Mouse (Mus musculus) embryonic facial prominence, embryonic 15.5 days (tissue): ENCODE data around the gene Cep126. TPM values are rescaled to one million over a fixed set of nuclear protein-coding genes. Genes with fewer than 3 reads are reported as not detected.

Experiments
- ATAC-seq: fragments of 200-750 bp; cut with Nextera tagmentation; 2 replicates; pipeline ENCODE4 v1.8.0; 2017; ENCODE audit warnings: low read depth, moderate TSS enrichment; ENCODE audit not compliant: insufficient number of reproducible peaks, low FRiP score, low TSS enrichment
- H3K27ac ChIP-seq: fragments of 300-500 bp; sonication (generic); replicated peaks from 2 replicates; pipeline ENCODE4 v1.5.1; 2015; ENCODE audit warnings: mild to moderate bottlenecking, inconsistent platforms
- H3K27me3 ChIP-seq: fragments of 300-500 bp; sonication (generic); 2 replicates; pipeline ENCODE4 v1.6.1; 2015; ENCODE audit warnings: inconsistent platforms
- H3K36me3 ChIP-seq: fragments of 300-500 bp; sonication (generic); 2 replicates; pipeline ENCODE4 v1.6.1; 2015; ENCODE audit warnings: mild to moderate bottlenecking, inconsistent platforms
- H3K4me1 ChIP-seq: fragments of 300-500 bp; sonication (generic); 2 replicates; pipeline ENCODE4 v1.6.1; 2015; ENCODE audit warnings: inconsistent platforms
- H3K4me2 ChIP-seq: fragments of 300-500 bp; sonication (generic); replicated peaks from 2 replicates; pipeline ENCODE4 v1.6.1; 2015; ENCODE audit warnings: mild to moderate bottlenecking, inconsistent platforms
- H3K4me3 ChIP-seq: fragments of 300-500 bp; sonication (generic); replicated peaks from 2 replicates; pipeline ENCODE4 v1.5.1; 2015; ENCODE audit warnings: mild to moderate bottlenecking, inconsistent platforms
- H3K9ac ChIP-seq: fragments of 300-500 bp; sonication (generic); 2 replicates; pipeline ENCODE4 v1.6.1; 2015; ENCODE audit warnings: inconsistent platforms
- H3K9me3 ChIP-seq: fragments of 300-500 bp; sonication (generic); replicated peaks from 2 replicates; pipeline ENCODE4 v1.6.1; 2016; ENCODE audit warnings: inconsistent platforms
- WGBS: fragments of 180-500 bp; shearing (Covaris S2); methylation state at CpG from one replicate; pipeline ENCODE4 v1.1.7; 2015; 5-methylcytosine and 5-hydroxymethylcytosine counted together
- polyA plus RNA-seq: library from polyadenylated mRNA; unstranded; fragments of >200 nt; fragmentation: Nextera tagmentation; extraction: Ambion mirVana; gene quantifications from 2 replicates; pipeline ENCODE4 v1.2.1, GENCODE M21; 2015

Cep126 gene
- polyA plus RNA-seq = 2.8 and 4.0 TPM in 2 replicates

DNA sequence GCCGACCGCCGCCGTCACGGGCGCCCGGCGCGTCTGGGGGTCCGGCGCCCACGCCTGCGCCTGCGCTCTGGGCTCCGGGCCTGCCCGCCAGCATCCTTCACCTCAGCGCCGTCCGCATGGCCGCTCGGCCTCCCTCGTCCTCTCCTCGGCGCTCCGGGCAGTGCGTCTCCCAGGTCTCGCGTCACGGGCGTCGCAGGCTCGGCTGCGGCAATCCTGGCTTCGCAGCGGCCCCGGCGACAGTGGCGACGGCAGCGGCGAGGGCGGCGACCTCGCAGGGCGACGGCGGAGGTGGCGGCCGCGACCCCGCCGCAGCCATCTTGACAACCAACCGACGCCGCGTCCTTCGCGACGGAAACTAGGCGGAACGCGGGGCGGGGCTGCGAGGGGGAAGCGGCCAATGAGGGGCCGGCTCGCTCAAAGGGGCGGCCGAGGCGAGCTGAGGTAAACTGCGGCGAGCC lies at the start of gene Cep126:
Gene Cep126 (minus strand): TSS at position 178 of the 458 bp plus-strand sequence.
- H3K36me3 ChIP-seq = no peaks in the 10 kb centered on the region
- no peak within 1 kb of the TSS for H3K27ac ChIP-seq
- H3K4me2 ChIP-seq = peak within 1 kb of the TSS; percentile 83
- no peaks in the 10 kb centered on the region for H3K9me3 ChIP-seq
- peak within 1 kb of the TSS; percentile 86 for H3K4me3 ChIP-seq
- ATAC-seq = peak; percentile 92
- H3K27me3 ChIP-seq = no peaks in the 10 kb centered on the region
- H3K9ac ChIP-seq = peak within 1 kb of the TSS; percentile 13; the same call in 1 of the 2 replicates
- peaks cover 6% of the 10 kb centered on the region for H3K4me1 ChIP-seq
- under 1% methylated on average over 72 of the region's 72 CpGs for WGBS

GRCm38 (mm10) chr9:8179554-8179953 lies 45.5 kb upstream of the Cep126 start:
- no peak for ATAC-seq
- Histone ChIP-seq H3K27me3 (no peaks in the 10 kb centered on the region), H3K4me1 (no peaks in the 10 kb centered on the region), H3K27ac (no peak overlapping the region), H3K36me3 (no peaks in the 10 kb centered on the region), H3K4me2 (no peak overlapping the region), H3K9me3 (no peaks in the 10 kb centered on the region), H3K9ac (no peak overlapping the region), H3K4me3 (no peak overlapping the region)
- WGBS = 78% methylated on average over 3 of the region's 3 CpGs

DNA sequence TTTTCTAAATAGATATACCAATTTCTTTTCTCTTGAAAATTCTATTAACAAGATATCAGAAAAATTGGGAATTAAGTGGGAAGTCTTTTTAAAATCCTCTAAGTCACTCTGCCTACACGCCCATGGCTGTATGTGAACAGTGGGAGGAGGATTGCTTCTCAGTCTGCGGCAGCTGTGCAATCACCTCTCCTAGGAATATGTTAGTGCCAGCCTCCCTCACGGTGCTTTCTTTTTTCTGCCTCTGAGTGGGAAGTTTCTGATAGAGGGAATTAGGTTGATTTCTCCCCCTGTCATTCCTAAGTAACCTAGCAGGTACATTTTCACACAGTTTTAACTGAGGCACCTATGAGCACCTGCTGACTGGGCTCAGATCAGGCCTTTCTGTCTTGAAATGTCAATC lies 43.0 kb upstream of the Cep126 start:
- WGBS = 78% methylated on average over 3 of the region's 3 CpGs
- H3K9me3 ChIP-seq = no peaks in the 10 kb centered on the region
- no peak overlapping the region for H3K9ac ChIP-seq
- no peak overlapping the region for H3K4me3 ChIP-seq
- H3K4me2 ChIP-seq = no peak overlapping the region
- ATAC-seq = no peak
- H3K36me3 ChIP-seq = no peaks in the 10 kb centered on the region
- no peaks in the 10 kb centered on the region for H3K4me1 ChIP-seq
- no peak overlapping the region for H3K27ac ChIP-seq
- H3K27me3 ChIP-seq = no peaks in the 10 kb centered on the region

DNA sequence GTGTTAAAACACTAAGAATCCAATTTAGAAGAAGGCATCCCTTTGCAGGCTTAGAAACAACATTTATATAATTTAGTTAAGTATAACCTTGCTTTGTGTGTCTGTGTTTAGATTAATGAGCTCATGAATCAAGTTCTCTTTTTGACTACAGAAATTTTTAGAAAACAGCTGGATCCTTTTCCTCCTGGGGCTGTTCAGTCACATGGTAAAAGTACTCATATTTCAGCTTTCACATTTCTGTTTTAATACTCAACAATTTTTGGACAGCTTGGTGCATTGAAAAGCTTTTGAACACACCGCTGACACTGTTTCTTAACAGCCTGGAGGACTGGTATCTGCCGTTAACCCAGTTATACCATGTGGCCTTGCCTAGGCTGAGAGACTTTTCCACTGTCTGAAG lies 22.9 kb upstream of the Cep126 start:
- Histone ChIP-seq H3K27me3 (no peaks in the 10 kb centered on the region), H3K27ac (no peak overlapping the region), H3K4me3 (no peak overlapping the region), H3K4me2 (no peak overlapping the region), H3K36me3 (no peaks in the 10 kb centered on the region), H3K9me3 (no peaks in the 10 kb centered on the region), H3K9ac (no peak overlapping the region), H3K4me1 (no peaks in the 10 kb centered on the region)
- 33% methylated on average over 2 of the region's 2 CpGs for WGBS
- no peak for ATAC-seq

- H3K9me3 ChIP-seq = no peaks in the 10 kb centered on the region
- ATAC-seq = no peak
- H3K4me1 ChIP-seq = peaks cover 5% of the 10 kb centered on the region
- 70% methylated on average over 1 of the region's 1 CpGs for WGBS
- no peak overlapping the region for H3K9ac ChIP-seq
- H3K27me3 ChIP-seq = no peaks in the 10 kb centered on the region
- no peak overlapping the region for H3K27ac ChIP-seq
- H3K36me3 ChIP-seq = no peaks in the 10 kb centered on the region
- H3K4me2 ChIP-seq = no peak overlapping the region
- H3K4me3 ChIP-seq = no peak overlapping the region
Observed at GRCm38 (mm10) chr9:8139501-8139900, 5.4 kb upstream of the Cep126 start.

- Histone ChIP-seq H3K9ac (peak overlapping the region; percentile 13; the same call in 1 of the 2 replicates), H3K4me3 (peak overlapping the region; percentile 86), H3K36me3 (no peaks in the 10 kb centered on the region), H3K4me2 (peak overlapping the region; percentile 83), H3K9me3 (no peaks in the 10 kb centered on the region), H3K27ac (no peak overlapping the region), H3K4me1 (peaks cover 6% of the 10 kb centered on the region), H3K27me3 (no peaks in the 10 kb centered on the region)
- 2% methylated on average over 22 of the region's 22 CpGs for WGBS
- no peak; the same call in 1 of the 2 replicates for ATAC-seq
Observed at GRCm38 (mm10) chr9:8133586-8134115, 443 bp downstream of the Cep126 start.

DNA sequence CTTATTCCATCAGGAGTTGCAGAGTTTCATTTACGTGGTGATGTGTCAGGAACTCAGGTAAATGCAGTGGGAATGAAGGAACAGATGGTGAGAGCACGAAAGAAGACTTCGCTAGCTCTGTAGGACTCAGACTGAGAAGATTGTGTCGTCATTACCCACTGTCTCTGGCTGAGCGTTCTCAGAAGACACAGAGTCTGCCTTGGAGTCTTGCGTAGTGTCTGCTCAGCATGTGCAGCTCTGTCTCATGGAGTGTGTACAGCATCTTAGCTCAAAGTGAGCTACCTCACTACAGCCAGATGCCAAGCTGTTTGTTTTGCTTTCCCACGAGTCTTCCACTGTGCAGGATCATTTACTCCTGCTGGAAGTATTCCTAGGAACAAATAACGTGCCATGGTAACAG lies 10.6 kb downstream of the Cep126 start:
- Histone ChIP-seq H3K36me3 (no peaks in the 10 kb centered on the region), H3K27me3 (no peaks in the 10 kb centered on the region), H3K4me3 (no peak overlapping the region), H3K27ac (no peak overlapping the region), H3K9ac (no peak overlapping the region), H3K4me2 (no peak overlapping the region), H3K4me1 (no peaks in the 10 kb centered on the region), H3K9me3 (no peaks in the 10 kb centered on the region)
- ATAC-seq = no peak
- WGBS = 76% methylated on average over 8 of the region's 8 CpGs

DNA sequence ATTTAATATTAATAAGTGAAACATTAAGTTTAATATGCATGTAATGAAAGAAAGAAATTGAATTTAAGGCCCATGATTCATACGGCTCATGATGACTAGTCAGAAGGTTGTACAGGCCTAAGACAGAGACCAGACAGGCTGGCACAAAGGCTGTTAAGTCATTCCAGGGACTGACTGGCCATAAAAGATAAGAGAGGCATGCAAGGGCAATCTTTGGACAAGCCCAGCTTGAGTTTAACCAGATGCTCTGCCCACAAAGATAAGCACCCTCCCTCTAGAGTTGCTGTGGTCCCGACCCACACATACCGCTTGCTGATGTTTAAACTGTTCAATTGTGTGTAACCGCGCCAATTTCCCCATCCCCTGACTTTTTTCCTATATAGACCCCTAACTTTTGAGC lies 19.6 kb downstream of the Cep126 start:
- Histone ChIP-seq H3K4me2 (no peak overlapping the region), H3K36me3 (no peaks in the 10 kb centered on the region), H3K4me3 (no peak overlapping the region), H3K27ac (no peak overlapping the region), H3K9me3 (no peaks in the 10 kb centered on the region), H3K27me3 (no peaks in the 10 kb centered on the region), H3K9ac (no peak overlapping the region), H3K4me1 (no peaks in the 10 kb centered on the region)
- ATAC-seq = no peak
- WGBS = 97% methylated on average over 5 of the region's 5 CpGs

DNA sequence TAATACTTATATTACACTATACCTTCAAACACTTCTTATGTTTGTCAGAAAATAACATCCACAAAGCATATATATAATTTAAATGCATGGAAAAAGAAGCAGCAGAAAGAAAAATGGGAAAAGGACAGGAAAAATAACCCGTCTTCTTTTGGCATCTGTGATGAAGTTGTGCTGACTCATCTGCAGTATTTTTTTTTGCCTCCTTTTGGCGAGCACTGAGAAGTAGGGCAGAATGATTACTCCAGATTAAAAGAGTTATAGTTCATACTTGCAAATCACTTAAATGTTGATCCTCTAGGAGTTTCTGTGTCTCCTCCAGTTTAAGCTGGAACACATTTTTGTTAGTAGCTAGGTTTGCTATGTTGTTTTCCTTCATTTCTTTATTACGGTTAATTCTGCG lies 31.0 kb downstream of the Cep126 start:
- H3K4me1 ChIP-seq = no peaks in the 10 kb centered on the region
- H3K27ac ChIP-seq = no peak overlapping the region
- H3K9ac ChIP-seq = no peak overlapping the region
- H3K27me3 ChIP-seq = no peaks in the 10 kb centered on the region
- H3K4me2 ChIP-seq = no peak overlapping the region
- no peaks in the 10 kb centered on the region for H3K9me3 ChIP-seq
- H3K4me3 ChIP-seq = no peak overlapping the region
- H3K36me3 ChIP-seq = no peaks in the 10 kb centered on the region
- ATAC-seq = no peak
- 81% methylated on average over 4 of the region's 4 CpGs for WGBS

DNA sequence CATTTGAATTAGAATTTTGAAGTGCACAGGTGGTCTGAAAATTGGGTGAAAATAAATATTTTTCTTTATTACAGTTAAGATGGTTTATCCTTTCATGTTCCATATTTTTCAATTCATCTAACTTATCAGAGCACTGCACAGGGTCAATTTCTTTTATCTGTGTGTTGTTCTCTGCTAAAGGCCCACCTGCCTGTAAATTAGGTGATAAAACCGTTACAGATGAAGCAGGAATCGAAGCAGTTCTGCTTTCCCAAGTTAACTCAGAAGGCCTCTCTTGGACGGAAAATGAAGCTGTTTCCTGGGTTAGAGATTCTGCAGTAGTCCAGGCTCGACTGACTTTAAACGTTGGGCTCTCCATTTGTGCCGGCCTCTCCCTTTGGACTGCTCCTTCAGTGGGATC lies 33.1 kb downstream of the Cep126 start:
- no peak for ATAC-seq
- no peaks in the 10 kb centered on the region for H3K27me3 ChIP-seq
- no peak overlapping the region for H3K27ac ChIP-seq
- no peak overlapping the region for H3K4me3 ChIP-seq
- no peak overlapping the region for H3K9ac ChIP-seq
- no peaks in the 10 kb centered on the region for H3K36me3 ChIP-seq
- H3K4me2 ChIP-seq = no peak overlapping the region
- no peaks in the 10 kb centered on the region for H3K9me3 ChIP-seq
- H3K4me1 ChIP-seq = no peaks in the 10 kb centered on the region
- 86% methylated on average over 6 of the region's 6 CpGs for WGBS

GRCm38 (mm10) chr9:8078882-8079281 lies 55.2 kb downstream of the Cep126 start:
- H3K36me3 ChIP-seq = no peaks in the 10 kb centered on the region
- no peak overlapping the region for H3K4me3 ChIP-seq
- no peaks in the 10 kb centered on the region for H3K27me3 ChIP-seq
- no peak for ATAC-seq
- no peaks in the 10 kb centered on the region for H3K9me3 ChIP-seq
- no peak overlapping the region for H3K27ac ChIP-seq
- H3K9ac ChIP-seq = no peak overlapping the region
- 83% methylated on average over 5 of the region's 5 CpGs for WGBS
- H3K4me2 ChIP-seq = no peak overlapping the region
- H3K4me1 ChIP-seq = no peaks in the 10 kb centered on the region

GRCm38 (mm10) chr9:8074345-8074744 lies 59.7 kb downstream of the Cep126 start:
- Histone ChIP-seq H3K9ac (no peak overlapping the region), H3K27ac (no peak overlapping the region), H3K4me2 (no peak overlapping the region), H3K36me3 (no peaks in the 10 kb centered on the region), H3K9me3 (no peaks in the 10 kb centered on the region), H3K4me1 (no peaks in the 10 kb centered on the region), H3K27me3 (no peaks in the 10 kb centered on the region), H3K4me3 (no peak overlapping the region)
- no peak for ATAC-seq
